Mouse (Mus musculus) heart, adult 2 months (tissue): Measurements from ENCODE around the gene Dock1.

ENCODE experiments used
- EP300 ChIP-seq: fragments of 200-500 bp; IDR thresholded peaks from 2 replicates; pipeline ENCODE4 v1.6.1; 2011; ENCODE audit warnings: low read depth, low read length, control low read depth; ENCODE audit not compliant: insufficient read depth
- POLR2A ChIP-seq: fragments of 200-500 bp; IDR thresholded peaks from 2 replicates; pipeline ENCODE4 v1.6.1; 2011; ENCODE audit warnings: mild to moderate bottlenecking, low read depth, low read length, control low read depth; ENCODE audit not compliant: insufficient read depth

DNA sequence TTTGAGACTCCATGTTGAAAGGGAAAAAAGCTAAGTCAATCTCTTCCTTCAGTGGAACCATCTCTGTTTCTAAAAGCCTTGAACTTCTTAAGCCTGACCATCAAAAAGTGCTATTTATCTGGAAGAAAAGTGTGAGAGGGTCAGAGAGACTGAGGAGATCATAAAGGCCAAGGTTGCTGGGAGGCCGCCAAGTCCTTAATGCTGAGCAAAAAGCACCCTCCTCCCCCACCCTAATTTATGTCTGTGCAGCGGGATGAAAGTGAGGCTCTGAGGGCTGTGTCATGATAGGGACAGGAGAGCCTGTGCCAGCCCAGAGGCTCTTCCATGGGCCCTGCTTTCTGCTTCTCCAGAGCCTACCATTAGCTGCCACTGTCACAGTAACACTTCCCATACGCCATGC, 436.1 kb downstream of the Dock1 start:
- TF ChIP-seq EP300 (no peak), POLR2A (no peak)
